Mouse (Mus musculus) skeletal muscle tissue, adult 2 months (tissue): Measurements from ENCODE around the gene Nfkbiz.

Source experiments
- DNase-seq: peaks from one replicate; pipeline ENCODE4 v3.0.0-alpha.2; 2012; ENCODE audit warnings: low read depth, low spot score

Nfkbiz gene

GRCm38 (mm10) chr16:55832617-55833016 is 6.1 kb downstream of the Nfkbiz start:
- DNase-seq = no peak

GRCm38 (mm10) chr16:55832040-55832439 is 6.7 kb downstream of the Nfkbiz start:
- no peak for DNase-seq

DNA sequence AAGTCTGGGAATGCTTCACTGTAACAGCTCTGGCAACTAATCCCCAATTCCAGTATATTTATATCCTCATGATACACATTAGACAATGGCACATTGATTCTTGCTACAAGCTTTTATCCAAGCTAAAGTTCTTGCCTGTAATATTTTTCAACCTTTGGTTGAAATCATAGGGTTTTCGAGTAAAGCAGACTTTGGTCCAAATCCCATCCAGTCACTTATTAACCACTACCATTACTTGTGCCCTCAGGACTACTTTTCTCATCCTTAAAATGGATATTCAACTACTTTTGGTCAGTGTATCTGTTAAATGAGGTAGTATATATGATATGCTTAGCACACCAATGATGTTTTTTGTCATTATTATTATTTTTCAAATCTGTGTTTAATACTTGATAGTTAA is 7.2 kb downstream of the Nfkbiz start:
- DNase-seq = no peak

DNA sequence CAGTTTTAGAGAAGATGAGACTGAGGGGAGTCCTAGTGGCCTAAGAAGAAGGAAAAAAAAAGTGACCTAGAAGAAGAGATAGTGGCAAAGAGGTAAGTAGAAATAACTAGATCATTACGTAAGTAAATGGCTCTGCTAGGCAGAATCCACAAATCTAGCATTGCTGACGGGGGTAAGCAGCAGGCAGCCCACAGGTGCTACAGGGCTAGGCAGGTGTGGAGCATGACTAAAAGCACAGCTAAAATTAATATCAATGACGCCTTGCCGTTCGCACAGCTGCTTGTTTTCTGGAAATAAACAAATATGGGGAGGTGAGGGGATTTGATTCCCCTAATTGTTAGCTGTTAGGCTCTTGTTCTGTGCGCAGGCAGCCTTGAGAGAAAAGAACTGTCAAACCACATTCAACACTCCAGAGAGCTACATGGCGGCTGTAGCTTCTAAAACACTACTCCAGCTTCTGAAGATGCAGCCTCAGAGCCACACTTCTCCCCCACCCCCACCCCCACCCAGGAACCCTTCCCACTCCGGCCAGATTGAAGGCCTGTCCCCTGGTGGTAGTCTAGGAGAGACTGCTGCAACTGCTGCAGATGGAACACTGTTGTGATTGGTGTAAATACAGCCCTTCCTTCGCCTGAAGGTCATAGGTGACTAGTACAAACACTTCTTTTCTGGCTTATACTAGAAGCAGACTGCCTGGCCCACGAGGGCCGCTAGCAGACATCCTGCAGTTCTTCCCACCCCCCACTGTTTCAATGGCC is 15.1 kb downstream of the Nfkbiz start:
- no peak for DNase-seq

DNA sequence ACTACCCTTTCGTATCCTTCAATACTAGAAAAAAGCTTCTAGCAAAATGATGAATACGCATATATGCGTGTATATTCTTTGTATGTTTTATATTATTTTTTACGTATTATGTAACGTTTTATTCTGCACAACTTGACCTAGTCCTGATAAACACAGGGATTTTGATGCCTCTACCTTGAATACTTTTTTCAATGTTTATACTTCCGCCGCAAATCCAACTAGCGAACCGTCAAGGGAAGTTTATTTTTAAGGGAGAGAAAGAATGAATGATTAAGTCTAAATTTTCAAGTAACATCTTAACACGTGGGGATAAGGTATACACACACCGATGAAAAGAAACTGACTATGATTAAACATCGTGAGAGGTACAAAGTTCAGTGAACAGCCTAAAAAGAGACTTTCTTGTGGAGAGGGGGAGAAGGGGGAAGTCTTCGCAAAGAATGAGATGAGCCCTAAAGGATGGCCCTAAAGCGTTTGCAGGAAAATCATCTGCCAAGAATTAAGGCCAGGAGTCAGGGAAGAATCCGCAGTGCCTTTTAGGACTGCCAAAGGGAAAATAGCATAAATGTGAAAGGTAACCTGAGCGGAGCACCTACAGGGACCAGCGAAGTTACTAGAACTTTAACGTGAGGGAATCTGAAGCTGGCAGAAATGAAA is 15.8 kb downstream of the Nfkbiz start:
- no peak for DNase-seq

DNA sequence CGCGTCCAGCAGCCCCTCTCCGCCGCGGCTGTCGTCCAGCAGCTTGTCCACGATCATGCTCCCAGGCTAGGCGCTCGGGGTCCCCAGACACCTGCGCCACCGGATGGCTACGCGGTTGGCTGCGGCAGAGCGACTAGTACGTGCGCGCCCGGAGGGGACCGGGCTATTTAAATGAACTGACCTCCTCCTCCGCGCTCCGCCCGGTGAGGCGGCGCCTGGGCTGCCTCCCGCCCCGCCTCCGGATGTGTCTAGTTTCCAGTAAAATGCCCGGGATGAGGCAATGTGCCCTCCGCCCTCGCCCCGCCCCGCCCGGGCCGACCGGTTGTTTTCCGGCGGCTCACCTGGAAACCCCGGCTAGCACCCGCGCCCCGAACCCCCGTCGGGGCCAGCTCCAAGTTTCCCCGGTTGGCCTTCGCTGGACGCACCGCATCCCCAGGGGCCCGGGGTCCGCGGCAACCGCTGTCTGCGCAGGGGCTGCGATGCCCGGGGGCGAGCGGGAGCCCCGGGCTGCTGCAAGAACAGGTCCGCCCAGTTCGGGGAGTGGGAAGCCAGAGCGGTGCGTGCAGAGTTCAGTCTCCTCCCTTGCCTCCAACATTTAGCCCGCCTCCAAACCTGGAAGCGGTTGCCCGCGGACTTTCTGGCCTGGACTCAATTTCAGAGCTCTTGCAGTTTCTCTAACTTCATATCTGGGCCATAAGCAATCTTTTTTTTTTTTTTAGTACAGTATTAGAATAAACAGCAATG is 16.5 kb downstream of the Nfkbiz start:
- DNase-seq = peak; percentile 90

GRCm38 (mm10) chr16:55821571-55821981 is 17.1 kb downstream of the Nfkbiz start:
- DNase-seq = no peak

GRCm38 (mm10) chr16:55820916-55821570 is 17.7 kb downstream of the Nfkbiz start:
- DNase-seq = no peak

DNA sequence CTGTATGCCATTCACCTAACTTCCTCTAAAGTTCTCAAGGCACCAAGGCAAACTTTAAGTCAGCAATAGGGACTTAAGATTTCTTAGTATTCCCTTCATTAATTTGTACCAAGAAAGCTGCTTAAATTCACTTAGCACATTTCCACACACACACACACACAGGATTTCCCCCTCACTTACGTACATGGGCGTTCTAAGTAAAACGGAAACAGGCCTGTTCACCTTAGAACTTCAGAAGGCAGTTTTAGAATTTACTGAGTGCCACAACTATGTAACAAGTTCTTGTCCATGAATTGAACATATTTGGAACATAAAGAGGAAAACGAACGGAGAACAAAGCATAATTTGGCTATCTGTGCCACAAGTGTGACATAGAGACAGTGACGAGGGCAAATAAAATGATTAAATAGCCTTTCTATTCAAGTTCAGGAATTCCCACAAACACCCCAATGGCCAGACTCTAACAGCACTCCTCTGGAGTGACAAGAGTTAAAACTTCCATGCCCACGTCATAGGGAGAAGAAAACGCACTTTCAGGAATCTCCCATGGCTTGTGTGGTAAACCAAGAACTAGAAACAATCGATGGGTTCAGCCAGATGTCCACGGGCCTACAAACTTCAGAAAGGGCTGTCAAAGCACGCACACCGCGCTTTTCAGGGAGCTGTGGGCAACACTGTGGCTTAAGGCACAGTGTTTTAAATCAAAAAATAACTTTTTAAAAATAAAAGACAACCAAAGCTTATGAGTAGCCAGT is 18.4 kb downstream of the Nfkbiz start:
- no peak for DNase-seq

DNA sequence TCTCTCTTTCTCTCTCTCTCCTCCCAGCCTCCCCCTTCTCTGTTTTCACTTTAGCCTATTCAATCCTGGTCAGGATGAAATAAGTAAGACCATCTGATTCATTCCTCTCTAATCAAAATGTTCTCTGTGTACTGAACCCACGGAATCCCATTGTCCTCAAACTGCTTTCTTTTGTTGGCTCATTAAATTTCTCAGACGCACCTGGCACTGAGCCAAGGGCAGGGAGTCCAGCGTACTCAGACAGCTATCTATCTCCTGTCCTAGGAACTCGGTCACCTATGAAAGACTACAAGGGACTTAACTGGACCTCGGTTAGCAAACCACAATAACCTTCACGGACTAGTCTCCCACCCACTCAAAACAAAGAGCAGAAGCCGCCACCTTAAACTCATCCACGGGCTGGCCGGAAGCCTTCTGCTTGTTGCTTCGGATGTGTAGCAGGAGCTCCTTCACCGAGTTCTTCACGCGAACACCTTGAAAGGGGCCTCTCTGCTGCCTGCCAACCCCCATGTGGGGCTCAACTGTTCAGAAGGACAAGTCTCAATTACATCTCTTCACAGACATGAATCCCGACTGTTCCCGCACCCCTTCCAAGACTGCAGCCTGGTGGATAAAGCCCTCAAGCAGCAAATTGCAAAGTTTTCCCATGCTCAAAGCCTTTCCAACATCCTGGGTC is 19.4 kb downstream of the Nfkbiz start:
- no peak for DNase-seq

GRCm38 (mm10) chr16:55817717-55818515 is 20.8 kb downstream of the Nfkbiz start:
- no peak for DNase-seq

GRCm38 (mm10) chr16:55816202-55816941 is 22.3 kb downstream of the Nfkbiz start:
- no peak for DNase-seq

- no peak for DNase-seq
These were observed 23.2 kb downstream of the Nfkbiz start for GRCm38 (mm10) chr16:55815466-55815865.

GRCm38 (mm10) chr16:55814686-55815085 is 24.0 kb downstream of the Nfkbiz start:
- no peak for DNase-seq

DNA sequence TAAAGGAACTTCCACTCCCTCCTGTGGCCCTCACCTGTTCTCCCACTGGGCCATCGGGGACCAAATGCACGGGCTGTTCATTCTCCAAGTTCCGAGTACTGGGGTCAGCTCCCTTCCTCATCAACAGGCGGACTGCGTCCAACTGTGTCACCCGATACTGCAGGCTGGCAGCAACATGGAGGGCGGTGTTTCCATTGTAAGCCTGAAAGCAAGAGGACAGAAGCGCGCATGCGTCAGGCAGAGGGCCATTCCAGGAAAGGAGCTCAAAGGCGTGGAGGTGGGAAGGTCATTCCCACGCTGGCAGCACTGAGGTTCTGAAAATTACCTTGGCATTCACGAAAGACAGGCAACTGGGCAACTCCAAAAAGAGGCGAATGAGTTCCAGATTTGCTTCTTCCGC is 24.8 kb downstream of the Nfkbiz start:
- peak; percentile 34 for DNase-seq

GRCm38 (mm10) chr16:55811792-55812191 is 26.9 kb downstream of the Nfkbiz start:
- no peak for DNase-seq

DNA sequence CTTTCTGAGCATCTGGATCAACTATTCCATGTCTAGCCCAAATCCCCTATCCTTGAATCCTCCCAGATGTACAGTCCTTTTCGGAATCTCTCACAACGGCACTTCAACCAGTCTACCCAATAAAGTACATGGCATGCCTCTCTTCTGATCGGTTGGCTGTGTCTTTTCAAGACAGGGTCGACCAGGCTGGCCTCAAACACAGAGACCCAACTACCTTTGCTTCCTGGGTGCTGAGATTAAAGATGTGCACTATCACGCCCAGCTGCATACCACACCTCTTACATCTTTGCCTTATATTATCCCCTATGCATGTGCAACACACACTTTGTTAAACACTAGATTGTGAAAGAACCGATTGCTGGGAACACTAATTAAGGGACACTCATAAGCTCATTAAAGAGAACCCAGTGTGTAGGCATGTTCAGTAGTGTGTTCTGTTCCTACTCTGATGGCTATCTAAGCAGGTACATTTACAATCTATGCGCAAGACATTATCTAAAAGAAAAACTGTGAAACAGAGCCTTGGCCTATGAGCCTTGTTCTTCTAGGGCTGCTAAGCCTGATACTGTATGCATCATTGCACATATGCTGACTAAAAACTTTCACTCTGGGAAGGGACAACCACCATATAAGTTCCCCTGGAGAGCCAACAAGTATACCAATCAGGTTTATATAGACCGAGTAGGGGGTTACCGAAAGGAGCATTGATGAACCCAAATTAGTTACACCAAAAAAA is 28.8 kb downstream of the Nfkbiz start:
- DNase-seq = no peak

GRCm38 (mm10) chr16:55809345-55809744 is 29.4 kb downstream of the Nfkbiz start:
- no peak for DNase-seq
